Mouse (Mus musculus): ENCODE data around the gene Sufu. TPM values are rescaled to one million over a fixed set of nuclear protein-coding genes. Genes with fewer than 3 reads are reported as not detected.

Sufu gene
- total RNA-seq, 2 experiments from 2014 or later: 7.6 to 9.1 TPM

DNA sequence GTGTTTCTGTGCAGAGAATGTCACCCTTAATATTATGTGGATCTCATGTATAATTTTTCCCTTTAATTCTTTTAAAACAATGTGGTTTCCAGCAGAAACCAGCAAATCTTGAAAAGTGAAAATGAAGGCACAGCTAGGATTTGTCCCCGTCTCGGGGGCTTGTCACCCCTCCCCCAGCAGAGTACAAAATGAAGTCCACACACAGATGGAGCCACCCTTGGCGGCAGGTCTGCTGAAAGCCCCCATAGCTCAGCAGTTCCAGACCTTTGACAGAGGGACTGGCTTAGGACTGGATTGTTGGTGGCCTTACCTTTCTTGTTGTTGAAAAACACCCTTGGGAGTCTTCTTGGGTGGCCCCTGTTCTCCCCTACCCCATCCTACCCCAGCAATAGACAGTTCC is 84.7 kb downstream of the Sufu start:
- intact Hi-C loops (cut with DNase I; ENCODE audit: low total_unique reads): no loop called here
- no peak for DNase-seq

DNA sequence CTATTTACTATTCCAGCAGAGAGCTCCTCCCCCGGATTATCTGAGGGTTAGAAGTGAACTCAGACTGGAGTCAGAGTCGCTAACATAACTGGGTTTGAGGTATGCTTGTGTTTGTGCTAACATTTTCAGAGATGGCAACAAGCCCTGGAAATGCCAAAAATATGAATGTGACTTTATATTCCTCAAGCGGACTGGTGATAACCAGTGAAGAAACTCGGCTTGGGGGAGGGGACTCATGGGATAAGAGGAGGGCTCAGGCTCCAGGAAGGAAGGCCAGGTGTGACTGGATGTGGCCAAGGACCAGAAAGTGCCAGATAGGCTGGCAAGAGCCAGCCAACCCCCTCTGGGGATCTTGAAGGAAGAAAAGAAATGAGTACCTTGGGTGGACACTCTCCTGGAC is 85.1 kb downstream of the Sufu start:
- intact Hi-C loops (cut with DNase I; ENCODE audit: low total_unique reads): no loop called here
- DNase-seq: no peak

DNA sequence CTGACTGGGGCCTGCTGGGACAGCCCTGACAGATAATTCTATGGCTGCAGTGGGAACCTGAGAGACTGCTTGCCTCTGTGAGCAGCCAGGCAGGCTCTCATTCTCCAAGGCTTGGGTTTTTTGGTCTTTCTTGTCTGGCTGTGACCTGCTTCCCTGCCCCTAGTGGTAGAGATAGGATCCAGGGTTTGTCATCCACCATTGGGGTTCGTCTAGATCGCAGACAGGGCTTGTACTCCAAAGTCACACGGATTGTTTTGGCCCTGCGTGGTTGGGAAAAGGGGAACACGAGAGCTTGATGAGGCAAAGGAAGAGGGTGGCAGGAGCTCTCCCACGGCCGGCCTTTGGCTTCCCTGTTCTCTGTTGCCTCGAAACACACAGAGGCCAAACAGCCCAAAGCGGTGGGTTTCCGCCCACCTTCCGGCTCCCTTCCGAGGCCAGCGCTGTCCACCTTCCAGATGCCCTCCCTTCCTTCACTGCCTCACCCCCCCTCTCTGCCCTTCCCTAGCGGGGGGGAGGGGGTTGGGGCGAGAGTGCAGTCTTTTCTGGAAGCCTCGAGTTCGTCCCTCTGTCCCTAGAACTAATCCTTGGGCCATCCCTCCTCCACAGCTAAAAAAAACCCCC is 86.3 kb downstream of the Sufu start:
- intact Hi-C loops (cut with DNase I; ENCODE audit: low total_unique reads): no loop called here
- DNase-seq: no peak

DNA sequence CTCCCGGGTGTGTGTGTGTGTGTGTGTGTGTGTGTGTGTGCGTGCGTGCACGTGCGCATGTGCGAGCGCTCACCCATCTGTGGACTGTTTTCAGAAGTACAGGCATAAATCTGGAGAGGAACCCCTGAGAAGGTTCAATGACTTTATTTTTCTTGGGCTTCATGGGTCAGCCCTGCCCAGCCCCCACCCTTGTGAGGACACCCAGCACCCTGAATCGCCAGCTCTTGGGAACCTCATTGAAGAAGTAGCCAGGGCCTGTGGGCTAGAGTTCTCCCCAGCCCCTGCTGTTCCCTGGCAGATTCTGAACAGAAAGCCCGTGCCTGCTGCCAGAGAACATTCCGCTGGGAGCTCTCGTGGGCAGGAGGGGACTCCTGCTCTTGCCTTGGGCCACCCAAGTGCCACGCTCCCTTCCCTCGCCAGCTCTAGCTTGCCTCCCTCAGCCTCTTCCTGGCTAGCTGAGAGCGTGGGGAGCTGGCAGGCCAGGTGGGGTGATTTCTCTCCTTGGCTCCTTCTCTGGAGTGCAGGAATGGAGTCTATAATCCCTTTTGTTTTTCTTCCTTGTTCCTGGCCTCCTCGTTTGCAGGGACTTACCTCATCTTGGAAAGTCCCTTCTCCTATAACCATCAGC is 87.1 kb downstream of the Sufu start:
- intact Hi-C loops (cut with DNase I; ENCODE audit: low total_unique reads): no loop called here
- DNase-seq: peak; percentile 61

DNA sequence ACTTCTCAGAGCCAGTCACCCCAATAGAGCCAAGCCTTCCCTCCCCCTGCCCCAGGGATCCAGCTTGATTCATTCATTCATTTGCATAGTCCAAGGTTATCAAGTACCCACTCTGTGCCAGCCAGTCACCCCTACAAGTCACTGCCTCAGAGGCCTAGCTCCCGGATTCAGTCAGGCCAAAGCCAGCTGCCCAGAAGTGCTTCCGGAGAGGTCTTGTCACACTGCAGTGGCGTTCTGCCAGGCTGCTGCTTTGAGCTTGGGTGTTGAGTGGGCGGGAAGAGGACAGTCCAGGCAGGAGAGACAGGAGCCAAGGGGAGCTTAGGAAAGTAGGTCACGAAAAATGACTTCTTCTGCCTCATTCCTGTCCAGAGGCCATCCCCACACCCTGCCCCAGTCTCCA is 87.8 kb downstream of the Sufu start:
- peak; percentile 84 for DNase-seq
- intact Hi-C loops (cut with DNase I; ENCODE audit: low total_unique reads): no loop called here

DNA sequence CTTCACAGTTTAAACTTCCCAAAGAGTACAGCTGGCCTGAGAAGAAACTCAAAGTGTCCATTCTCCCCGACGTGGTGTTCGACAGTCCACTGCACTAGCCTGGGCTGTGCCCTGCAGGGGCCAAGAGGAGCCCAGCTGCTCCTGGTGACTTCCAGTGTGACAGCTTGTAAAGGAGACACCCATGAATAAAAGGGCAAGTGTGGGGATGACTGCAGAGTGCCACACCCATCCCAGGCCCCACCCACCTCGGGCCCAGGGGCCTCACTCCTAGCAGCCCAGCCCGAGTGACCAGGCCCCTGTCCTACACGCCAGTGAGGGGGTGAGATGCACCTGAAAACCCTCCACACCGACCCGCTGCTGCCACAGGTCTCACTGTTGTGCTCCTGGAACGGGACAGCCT is 89.2 kb downstream of the Sufu start:
- intact Hi-C loops (cut with DNase I; ENCODE audit: low total_unique reads): no loop called here
- no peak for DNase-seq

DNA sequence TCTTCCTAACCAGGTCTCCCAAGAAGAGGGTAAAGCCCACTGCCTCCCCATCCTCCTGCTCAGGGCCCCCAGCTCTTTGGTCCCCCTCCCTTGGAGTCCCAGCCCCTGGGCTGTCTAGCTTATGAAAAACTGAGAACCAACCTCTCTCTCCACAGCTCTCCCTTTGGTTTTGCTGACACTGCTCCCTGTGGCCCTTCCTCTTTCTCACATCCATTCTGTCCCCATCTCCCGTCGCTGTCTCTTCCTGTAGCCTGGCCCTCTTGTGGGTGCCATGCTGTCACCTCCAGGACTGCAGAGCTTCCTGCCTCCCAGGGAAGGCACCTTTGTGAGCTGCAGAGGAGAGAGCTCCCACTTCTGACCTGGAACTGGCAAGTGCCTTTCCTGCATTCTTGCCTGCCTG is 90.0 kb downstream of the Sufu start:
- DNase-seq: no peak
- intact Hi-C loops (cut with DNase I; ENCODE audit: low total_unique reads): no loop called here

DNA sequence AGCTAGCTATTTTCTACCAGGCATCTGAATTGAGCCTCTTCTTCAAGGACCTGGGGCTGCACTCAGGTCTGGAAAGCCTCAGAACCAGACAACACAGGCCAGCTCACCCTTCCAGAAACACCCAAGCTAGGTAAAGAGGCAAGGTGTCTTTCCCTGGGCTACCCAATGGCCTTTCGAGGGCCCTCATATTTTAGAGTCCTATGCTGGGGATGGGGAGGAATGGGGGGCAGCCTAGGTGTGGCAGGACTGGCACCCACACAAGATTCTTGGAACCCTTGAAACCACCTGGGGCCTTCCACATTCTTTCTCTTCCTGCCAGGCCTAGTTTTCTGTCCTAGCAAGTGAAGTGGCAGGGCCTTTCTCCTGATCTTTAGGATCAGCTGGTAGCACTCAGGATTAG is 92.8 kb downstream of the Sufu start:
- intact Hi-C loops (cut with DNase I; ENCODE audit: low total_unique reads): no loop called here
- no peak for DNase-seq

DNA sequence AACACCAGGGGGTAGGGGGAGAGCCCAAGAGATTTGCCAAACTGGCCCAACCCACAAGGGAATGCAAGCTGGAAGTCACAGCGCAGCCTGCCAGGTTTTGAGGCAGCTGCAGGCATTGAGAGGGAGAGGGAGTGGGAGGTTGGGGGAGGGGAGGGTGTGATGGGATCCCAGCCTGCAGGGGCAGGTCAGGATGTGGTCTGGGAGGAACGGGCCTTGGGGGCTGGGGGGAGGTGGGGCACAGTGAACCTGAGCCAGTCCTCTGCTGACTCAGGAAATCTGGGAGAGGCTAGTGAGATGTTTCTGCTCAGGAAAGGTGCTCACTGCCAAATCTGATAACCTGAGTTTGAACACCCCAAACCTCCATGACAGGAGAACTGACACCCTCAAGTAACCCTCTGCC is 93.9 kb downstream of the Sufu start:
- DNase-seq: peak; percentile 69
- intact Hi-C loops (cut with DNase I; ENCODE audit: low total_unique reads): no loop called here

DNA sequence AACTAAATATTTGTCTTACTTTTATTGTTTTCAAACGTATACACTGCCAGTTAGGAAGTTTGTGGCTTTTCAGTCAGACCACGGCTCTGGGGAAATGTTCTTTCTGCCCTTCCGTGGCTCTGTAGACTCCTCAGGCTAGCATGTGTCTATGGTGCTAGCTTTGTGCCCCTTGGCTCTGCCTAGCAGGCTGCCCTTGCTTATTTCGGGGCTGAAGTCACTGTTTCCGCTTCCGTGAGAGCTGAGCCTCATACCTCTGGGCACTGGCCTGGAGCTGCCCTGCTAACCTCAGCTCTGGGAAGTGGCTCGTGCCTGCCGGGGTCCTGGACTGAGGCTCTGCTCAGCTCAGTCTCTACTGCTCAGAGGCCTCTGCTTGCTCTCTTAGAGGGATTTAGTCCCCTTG is 98.4 kb downstream of the Sufu start:
- intact Hi-C loops (cut with DNase I; ENCODE audit: low total_unique reads): no loop called here
- no peak for DNase-seq

DNA sequence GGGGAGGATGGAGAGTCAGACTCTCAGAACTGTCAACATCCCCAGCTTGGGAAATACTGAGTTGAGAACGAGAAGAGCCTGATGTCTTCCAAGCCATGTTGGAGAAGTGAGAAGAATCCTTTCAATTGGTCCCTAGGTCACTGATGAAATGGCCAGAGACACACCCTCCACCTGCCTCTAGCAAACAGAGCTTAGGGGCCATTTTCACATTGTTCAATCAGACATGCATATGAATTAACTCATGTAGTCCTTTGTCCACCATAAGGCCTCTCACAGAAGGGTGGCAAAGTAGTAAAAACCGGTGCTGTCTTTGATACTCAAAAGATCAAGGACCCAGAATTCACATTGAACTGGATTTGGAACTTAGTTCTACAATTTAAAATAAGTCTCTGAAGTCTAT is 100.5 kb downstream of the Sufu start:
- intact Hi-C loops (cut with DNase I; ENCODE audit: low total_unique reads): no loop called here
- no peak for DNase-seq

DNA sequence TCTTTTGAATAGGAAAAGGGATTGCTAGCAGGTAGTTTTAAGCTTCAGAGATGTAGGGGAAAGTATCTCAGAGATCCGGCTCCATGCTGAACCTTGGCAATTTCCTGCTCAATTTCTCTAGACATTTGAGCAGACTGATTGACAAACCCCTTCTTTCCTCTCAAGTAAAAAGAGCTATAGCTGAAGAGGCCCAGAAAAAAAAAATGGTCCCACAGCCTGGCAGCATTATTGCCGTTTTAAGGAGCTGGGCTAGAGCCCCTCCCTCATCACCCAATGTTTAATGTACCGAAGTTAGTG is 102.8 kb downstream of the Sufu start:
- intact Hi-C loops (cut with DNase I; ENCODE audit: low total_unique reads): no loop called here
- DNase-seq: no peak

DNA sequence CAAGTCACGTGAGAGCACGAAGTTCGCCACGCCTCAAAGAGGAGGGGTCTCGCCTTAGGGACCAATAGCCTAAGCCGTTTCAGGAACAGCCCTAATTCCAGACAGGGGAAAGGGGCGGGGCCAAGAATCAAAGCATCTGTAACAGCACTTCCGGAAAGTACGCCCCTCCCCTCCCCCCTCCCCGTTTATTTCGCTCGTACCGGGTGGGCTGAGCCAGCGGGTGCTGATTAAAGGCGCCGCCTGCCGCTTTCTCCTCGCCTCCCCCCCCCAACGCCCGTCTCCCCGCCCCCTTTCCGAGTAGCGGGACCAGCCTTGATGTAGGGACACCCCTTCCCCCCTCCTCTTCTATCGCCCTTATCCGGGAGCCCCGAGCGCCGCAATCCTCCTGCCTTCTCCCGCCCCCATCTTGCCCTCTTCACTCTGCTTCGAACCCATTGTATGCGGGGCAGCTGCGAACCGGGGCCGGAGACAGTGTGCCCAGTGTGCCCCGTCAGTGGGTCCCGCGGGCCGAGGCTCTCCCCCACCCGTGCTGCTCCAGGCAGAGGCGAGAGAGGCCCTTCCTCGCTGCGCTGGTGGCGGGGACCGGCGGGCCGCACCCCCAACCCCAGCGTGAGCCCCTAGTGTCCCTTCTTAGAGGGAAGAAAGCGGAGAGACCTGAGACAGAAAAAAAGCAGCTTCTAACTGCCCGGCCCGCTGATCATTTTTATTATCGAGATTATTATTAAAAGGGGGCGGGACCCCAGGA is 103.3 kb downstream of the Sufu start:
- intact Hi-C loops (cut with DNase I; ENCODE audit: low total_unique reads): no loop called here
- peak; percentile 97 for DNase-seq

DNA sequence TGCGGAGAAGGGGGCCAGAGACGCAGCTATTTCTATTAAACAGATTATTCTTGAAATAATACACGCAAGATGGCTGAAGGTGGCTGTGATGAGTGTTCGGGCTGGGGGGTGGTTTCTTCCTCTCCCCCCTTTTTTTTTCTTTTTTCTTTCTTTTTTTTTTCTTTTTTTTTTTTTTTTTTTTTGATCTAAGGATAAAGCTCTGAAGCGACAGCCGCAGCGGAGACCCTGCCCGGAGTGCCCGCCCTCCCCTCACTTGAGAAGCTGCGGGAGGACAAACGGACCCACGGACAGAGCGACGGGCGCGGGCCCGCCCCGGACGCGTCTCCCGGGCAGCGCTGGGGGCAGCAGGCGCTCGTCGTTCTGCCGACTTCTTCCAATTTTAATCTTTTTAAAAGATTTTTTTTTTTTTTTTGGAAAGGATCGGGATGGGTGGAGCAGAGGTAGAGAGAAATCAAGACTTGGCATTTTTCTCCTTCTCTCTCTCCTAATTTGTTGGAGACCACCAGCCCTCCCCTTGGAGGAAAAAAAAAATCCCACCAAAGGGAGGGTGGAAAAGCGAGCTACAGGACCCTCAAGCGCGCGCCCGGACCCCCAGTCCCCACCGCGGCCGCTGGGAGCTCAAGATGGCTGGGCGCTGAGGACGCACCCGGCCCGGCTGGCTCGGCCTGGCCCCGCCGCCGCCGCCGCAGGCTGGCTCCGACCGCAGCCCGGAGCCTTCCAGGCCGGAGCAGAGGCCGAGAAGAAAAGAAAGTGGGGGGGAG is 104.1 kb downstream of the Sufu start:
- DNase-seq: peak; percentile 70
- intact Hi-C loops (cut with DNase I; ENCODE audit: low total_unique reads): no loop called here

DNA sequence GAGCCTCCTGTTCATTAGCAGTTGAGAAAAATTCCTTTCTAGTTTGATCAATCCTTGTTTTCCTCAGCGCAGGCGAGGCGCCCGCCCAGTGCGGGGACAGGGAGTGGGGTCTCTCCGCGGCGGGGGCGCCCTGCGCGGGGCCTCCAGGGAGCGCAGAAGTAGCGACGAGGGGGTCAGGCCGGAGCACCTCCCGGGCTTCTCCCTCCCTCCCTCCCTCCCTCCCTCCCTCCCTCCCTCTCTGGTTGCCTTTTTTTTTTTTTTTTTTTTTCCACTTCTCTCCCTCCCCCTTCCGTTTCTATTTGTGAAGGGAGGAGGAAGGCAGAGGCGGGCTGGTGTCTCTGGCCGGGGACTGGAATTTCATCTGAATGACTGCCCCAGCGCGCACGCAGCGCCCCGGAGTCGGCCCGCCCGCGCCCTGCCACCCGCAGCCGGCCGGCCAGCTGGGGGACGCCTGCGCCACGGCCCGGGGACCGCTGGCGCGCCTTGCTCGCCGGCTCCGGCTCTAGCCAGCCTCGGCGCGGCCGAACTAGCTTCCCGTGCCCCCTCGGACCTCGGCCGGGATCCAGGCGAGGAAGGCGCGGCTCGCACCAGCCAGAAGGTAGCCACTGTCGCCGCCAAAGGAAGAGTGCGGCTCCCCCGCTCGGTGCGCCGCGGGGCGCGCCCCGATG is 104.8 kb downstream of the Sufu start, which contains the start of gene Trim8:
Trim8 (plus strand) TSS at position 302 of the 668 bp plus-strand sequence.
- DNase-seq: peak; percentile 86
- intact Hi-C loops (cut with DNase I; ENCODE audit: low total_unique reads): no loop called here

DNA sequence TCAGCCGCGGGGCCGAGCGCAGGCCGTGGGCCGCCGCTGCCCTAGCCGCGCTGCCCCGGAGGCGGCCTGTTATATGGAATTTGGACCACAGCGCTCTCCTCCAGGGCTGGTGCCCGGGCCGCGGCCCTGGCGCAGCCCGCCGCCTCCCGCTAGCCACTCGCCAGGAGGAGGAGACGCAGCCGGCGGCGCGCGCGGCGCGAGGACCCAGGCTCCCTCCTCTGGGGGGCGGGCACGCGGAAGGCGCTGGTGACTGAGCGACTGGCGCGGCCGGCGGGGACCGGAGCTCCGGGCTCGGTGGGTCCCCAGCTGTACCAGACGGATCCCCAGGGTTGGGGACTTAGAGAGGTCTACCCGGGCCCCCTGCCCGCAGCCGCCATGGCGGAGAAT is 105.4 kb downstream of the Sufu start:
- intact Hi-C loops (cut with DNase I; ENCODE audit: low total_unique reads): no loop called here
- DNase-seq: peak; percentile 88

DNA sequence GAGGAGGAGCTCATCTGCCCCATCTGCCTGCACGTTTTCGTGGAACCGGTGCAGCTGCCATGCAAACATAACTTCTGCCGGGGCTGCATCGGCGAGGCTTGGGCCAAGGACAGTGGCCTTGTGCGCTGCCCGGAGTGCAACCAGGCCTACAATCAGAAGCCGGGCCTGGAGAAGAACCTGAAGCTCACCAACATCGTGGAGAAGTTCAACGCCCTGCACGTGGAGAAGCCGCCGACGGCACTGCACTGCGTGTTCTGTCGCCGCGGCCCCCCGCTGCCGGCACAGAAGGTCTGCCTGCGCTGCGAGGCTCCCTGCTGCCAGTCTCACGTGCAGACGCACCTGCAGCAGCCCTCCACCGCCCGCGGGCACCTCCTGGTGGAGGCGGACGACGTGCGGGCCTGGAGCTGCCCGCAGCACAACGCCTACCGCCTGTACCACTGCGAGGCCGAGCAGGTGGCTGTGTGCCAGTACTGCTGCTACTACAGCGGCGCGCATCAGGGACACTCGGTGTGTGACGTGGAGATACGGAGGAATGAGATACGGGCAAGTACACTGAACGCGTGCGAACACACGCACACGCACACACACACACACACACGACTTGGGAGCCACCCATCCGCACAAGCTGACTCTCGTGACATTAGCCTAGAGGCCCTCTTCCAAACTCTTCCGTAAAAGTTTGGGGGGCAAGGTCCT is 105.9 kb downstream of the Sufu start:
- peak; percentile 85 for DNase-seq

DNA sequence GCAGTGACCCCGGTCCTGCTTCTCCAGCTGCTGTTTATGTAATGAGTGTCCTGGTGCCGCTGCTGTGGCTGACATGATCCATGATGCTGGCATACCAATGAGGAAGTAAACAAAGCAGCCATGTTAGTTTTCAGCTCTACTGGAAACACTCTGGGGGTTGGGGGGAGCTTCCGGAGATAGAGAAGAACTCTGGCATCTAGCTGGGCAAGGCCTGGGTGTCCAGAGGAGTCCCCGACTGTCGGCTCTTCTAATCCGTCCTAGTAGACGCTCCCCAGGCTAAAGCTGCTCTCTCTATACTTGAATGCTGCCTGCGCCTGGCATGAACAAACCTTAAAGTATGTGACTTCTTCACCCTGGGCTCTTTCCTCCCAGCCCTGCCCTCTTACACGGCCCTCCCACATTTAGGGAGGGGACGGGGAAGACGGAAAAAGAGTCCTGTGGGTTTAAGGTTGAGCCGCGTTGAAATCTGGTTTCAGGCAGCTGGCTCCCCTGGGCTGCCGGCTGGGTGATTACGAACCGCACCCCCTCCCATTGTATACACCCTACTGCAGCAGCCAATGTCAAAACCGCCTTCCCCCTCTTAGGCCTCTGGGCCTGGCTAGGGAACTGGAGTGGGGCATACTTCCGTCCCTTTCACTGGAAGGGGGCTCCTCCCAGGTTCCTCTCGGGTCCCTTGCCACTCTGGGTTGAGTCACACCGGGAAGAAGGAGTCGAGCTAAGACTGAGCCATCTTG is 106.8 kb downstream of the Sufu start:
- DNase-seq: peak; percentile 76
- intact Hi-C loops (cut with DNase I; ENCODE audit: low total_unique reads): no loop called here

More for the DNA sequence above, 105.9 kb downstream of the Sufu start:
- intact Hi-C loops (cut with DNase I; ENCODE audit: low total_unique reads): no loop called here

DNA sequence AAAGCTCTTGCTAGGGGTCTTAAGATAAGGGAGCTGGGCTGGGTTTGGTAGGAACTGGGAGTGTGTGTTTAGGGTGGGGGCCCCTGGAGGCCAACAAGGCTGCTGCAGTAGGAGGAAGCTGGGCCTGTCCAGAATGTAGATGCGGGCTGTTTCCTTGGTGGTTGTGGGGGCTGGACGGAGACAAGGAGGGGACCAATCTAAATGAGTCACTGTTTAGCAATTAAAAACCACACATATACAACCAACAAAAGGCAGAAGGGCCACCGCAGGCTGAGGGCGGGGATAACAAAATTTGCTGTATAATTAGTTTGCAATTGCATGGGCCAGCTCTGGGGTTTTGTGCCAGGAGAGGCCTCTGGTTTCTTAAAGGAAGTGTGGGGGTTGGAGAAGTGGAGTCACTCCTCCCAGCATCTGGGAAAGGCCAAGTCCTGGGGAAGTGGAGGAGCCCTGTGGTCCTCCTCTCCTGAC is 107.4 kb downstream of the Sufu start:
- DNase-seq: peak; percentile 58
- intact Hi-C loops (cut with DNase I; ENCODE audit: low total_unique reads): no loop called here

Data from gastrocnemius, postnatal 14 days (tissue).